Mouse (Mus musculus): ENCODE results near the gene Rpl10a. TPM values are rescaled to one million over a fixed set of nuclear protein-coding genes. Genes with fewer than 3 reads are reported as not detected.

Rpl10a gene
- polyA plus RNA-seq (2015; fragmentation: Nextera tagmentation; extraction: Ambion mirVana) = 543 and 653 TPM in 2 replicates

- Histone ChIP-seq H3K27ac (ENCODE audit: low read length) (peak within 1 kb of the TSS; percentile 97), H3K4me1 (ENCODE audit: insufficient read depth, low read length) (peaks cover 52% of the 10 kb centered on the region), H3K9ac (replicated peaks; ENCODE audit: low read length) (peak within 1 kb of the TSS; percentile 100), H3K27me3 (ENCODE audit: insufficient read depth, low read length) (no peaks in the 10 kb centered on the region), H3K4me2 (replicated peaks; ENCODE audit: low read depth, low read length) (peak within 1 kb of the TSS; percentile 98), H3K36me3 (ENCODE audit: insufficient read depth, low read length) (peaks cover 48% of the 10 kb centered on the region), H3K4me3 (ENCODE audit: low read length) (peak within 1 kb of the TSS; percentile 98), H3K9me3 (ENCODE audit: low read length) (no peaks in the 10 kb centered on the region)
- peak; percentile 84 for ATAC-seq (ENCODE audit: low FRiP score, low TSS enrichment)
- WGBS = under 1% methylated on average over 67 of the region's 67 CpGs
Observed at GRCm38 (mm10) chr17:28328366-28328928, at the start of gene Rpl10a. Gene Rpl10a, plus strand, starts transcription at chr17:28328471.

- H3K27ac ChIP-seq (ENCODE audit: low read length) = peak overlapping the region; percentile 73
- 0 out of 2 replicates have a peak overlapping the region, but pooled peaks have one; percentile 9 for H3K9ac ChIP-seq (replicated peaks; ENCODE audit: low read length)
- H3K36me3 ChIP-seq (ENCODE audit: insufficient read depth, low read length) = no peaks in the 10 kb centered on the region
- H3K9me3 ChIP-seq (ENCODE audit: low read length) = no peaks in the 10 kb centered on the region
- no peak overlapping the region for H3K4me3 ChIP-seq (ENCODE audit: low read length)
- WGBS = 23% methylated on average over 4 of the region's 4 CpGs
- no peak overlapping the region for H3K4me2 ChIP-seq (replicated peaks; ENCODE audit: low read depth, low read length)
- H3K27me3 ChIP-seq (ENCODE audit: insufficient read depth, low read length) = no peaks in the 10 kb centered on the region
- H3K4me1 ChIP-seq (ENCODE audit: insufficient read depth, low read length) = peaks cover 57% of the 10 kb centered on the region
- peak; percentile 40 for ATAC-seq (ENCODE audit: low FRiP score, low TSS enrichment)
Observed at GRCm38 (mm10) chr17:28279236-28279635, 49.0 kb upstream of the Rpl10a start.

- Histone ChIP-seq H3K4me3 (ENCODE audit: low read length) (no peak overlapping the region), H3K4me1 (ENCODE audit: insufficient read depth, low read length) (peaks cover 64% of the 10 kb centered on the region), H3K9ac (replicated peaks; ENCODE audit: low read length) (peak overlapping the region; percentile 23; the same call in 1 of the 2 replicates), H3K36me3 (ENCODE audit: insufficient read depth, low read length) (no peaks in the 10 kb centered on the region), H3K27me3 (ENCODE audit: insufficient read depth, low read length) (no peaks in the 10 kb centered on the region), H3K27ac (ENCODE audit: low read length) (peak overlapping the region; percentile 73), H3K9me3 (ENCODE audit: low read length) (no peaks in the 10 kb centered on the region), H3K4me2 (replicated peaks; ENCODE audit: low read depth, low read length) (no peak overlapping the region)
- peak; percentile 49; the same call in 1 of the 2 replicates for ATAC-seq (ENCODE audit: low FRiP score, low TSS enrichment)
- WGBS = 59% methylated on average over 15 of the region's 15 CpGs
Observed at GRCm38 (mm10) chr17:28279780-28280422, 48.4 kb upstream of the Rpl10a start.

GRCm38 (mm10) chr17:28280423-28280800 is 47.9 kb upstream of the Rpl10a start:
- 65% methylated on average over 7 of the region's 7 CpGs for WGBS

GRCm38 (mm10) chr17:28280831-28281377 is 47.4 kb upstream of the Rpl10a start:
- Histone ChIP-seq H3K4me1 (ENCODE audit: insufficient read depth, low read length) (peaks cover 74% of the 10 kb centered on the region), H3K27ac (ENCODE audit: low read length) (peak overlapping the region; percentile 26; the same call in 1 of the 2 replicates)
- 0 out of 2 replicates have a peak, but pooled peaks have one; percentile 34 for ATAC-seq (ENCODE audit: low FRiP score, low TSS enrichment)

More at GRCm38 (mm10) chr17:28280423-28280800, 47.9 kb upstream of the Rpl10a start:
- H3K27me3 ChIP-seq (ENCODE audit: insufficient read depth, low read length) = no peaks in the 10 kb centered on the region
- H3K27ac ChIP-seq (ENCODE audit: low read length) = peak overlapping the region; percentile 73; the same call in 1 of the 2 replicates
- no peaks in the 10 kb centered on the region for H3K9me3 ChIP-seq (ENCODE audit: low read length)
- no peak overlapping the region for H3K4me2 ChIP-seq (replicated peaks; ENCODE audit: low read depth, low read length)
- no peak overlapping the region for H3K4me3 ChIP-seq (ENCODE audit: low read length)
- H3K9ac ChIP-seq (replicated peaks; ENCODE audit: low read length) = peak overlapping the region; percentile 36; the same call in 1 of the 2 replicates
- peaks cover 69% of the 10 kb centered on the region for H3K4me1 ChIP-seq (ENCODE audit: insufficient read depth, low read length)
- H3K36me3 ChIP-seq (ENCODE audit: insufficient read depth, low read length) = no peaks in the 10 kb centered on the region
- ATAC-seq (ENCODE audit: low FRiP score, low TSS enrichment) = no peak

GRCm38 (mm10) chr17:28281866-28282441 is 46.3 kb upstream of the Rpl10a start:
- Histone ChIP-seq H3K4me3 (ENCODE audit: low read length) (no peak overlapping the region), H3K36me3 (ENCODE audit: insufficient read depth, low read length) (no peaks in the 10 kb centered on the region), H3K9ac (replicated peaks; ENCODE audit: low read length) (peak overlapping the region; percentile 31; the same call in 1 of the 2 replicates), H3K27me3 (ENCODE audit: insufficient read depth, low read length) (no peaks in the 10 kb centered on the region), H3K27ac (ENCODE audit: low read length) (no peak overlapping the region), H3K9me3 (ENCODE audit: low read length) (no peaks in the 10 kb centered on the region), H3K4me1 (ENCODE audit: insufficient read depth, low read length) (peaks cover 84% of the 10 kb centered on the region), H3K4me2 (replicated peaks; ENCODE audit: low read depth, low read length) (no peak overlapping the region)
- WGBS = 87% methylated on average over 7 of the region's 7 CpGs
- no peak for ATAC-seq (ENCODE audit: low FRiP score, low TSS enrichment)

More at GRCm38 (mm10) chr17:28280831-28281377, 47.4 kb upstream of the Rpl10a start:
- Histone ChIP-seq H3K9ac (replicated peaks; ENCODE audit: low read length) (peak overlapping the region; percentile 36), H3K4me3 (ENCODE audit: low read length) (no peak overlapping the region), H3K4me2 (replicated peaks; ENCODE audit: low read depth, low read length) (no peak overlapping the region), H3K9me3 (ENCODE audit: low read length) (no peaks in the 10 kb centered on the region), H3K27me3 (ENCODE audit: insufficient read depth, low read length) (no peaks in the 10 kb centered on the region), H3K36me3 (ENCODE audit: insufficient read depth, low read length) (no peaks in the 10 kb centered on the region)
- WGBS = 21% methylated on average over 5 of the region's 5 CpGs

- H3K4me3 ChIP-seq (ENCODE audit: low read length) = no peak overlapping the region
- no peaks in the 10 kb centered on the region for H3K36me3 ChIP-seq (ENCODE audit: insufficient read depth, low read length)
- H3K27me3 ChIP-seq (ENCODE audit: insufficient read depth, low read length) = no peaks in the 10 kb centered on the region
- H3K4me1 ChIP-seq (ENCODE audit: insufficient read depth, low read length) = peaks cover 87% of the 10 kb centered on the region
- no peaks in the 10 kb centered on the region for H3K9me3 ChIP-seq (ENCODE audit: low read length)
- ATAC-seq (ENCODE audit: low FRiP score, low TSS enrichment) = no peak
- H3K9ac ChIP-seq (replicated peaks; ENCODE audit: low read length) = no peak overlapping the region
- no peak overlapping the region for H3K4me2 ChIP-seq (replicated peaks; ENCODE audit: low read depth, low read length)
- no peak overlapping the region for H3K27ac ChIP-seq (ENCODE audit: low read length)
- 66% methylated on average over 10 of the region's 10 CpGs for WGBS
Observed at GRCm38 (mm10) chr17:28283199-28283598, 45.1 kb upstream of the Rpl10a start.

GRCm38 (mm10) chr17:28286133-28286532 is 42.1 kb upstream of the Rpl10a start:
- 56% methylated on average over 10 of the region's 10 CpGs for WGBS
- Histone ChIP-seq H3K4me2 (replicated peaks; ENCODE audit: low read depth, low read length) (no peak overlapping the region), H3K4me1 (ENCODE audit: insufficient read depth, low read length) (peaks cover 66% of the 10 kb centered on the region), H3K9me3 (ENCODE audit: low read length) (no peaks in the 10 kb centered on the region), H3K27me3 (ENCODE audit: insufficient read depth, low read length) (no peaks in the 10 kb centered on the region), H3K27ac (ENCODE audit: low read length) (0 out of 2 replicates have a peak overlapping the region, but pooled peaks have one; percentile 14), H3K9ac (replicated peaks; ENCODE audit: low read length) (peak overlapping the region; percentile 38; the same call in 1 of the 2 replicates), H3K4me3 (ENCODE audit: low read length) (no peak overlapping the region), H3K36me3 (ENCODE audit: insufficient read depth, low read length) (no peaks in the 10 kb centered on the region)
- ATAC-seq (ENCODE audit: low FRiP score, low TSS enrichment) = no peak

GRCm38 (mm10) chr17:28286964-28287363 is 41.3 kb upstream of the Rpl10a start:
- ATAC-seq (ENCODE audit: low FRiP score, low TSS enrichment) = peak; percentile 11
- H3K4me3 ChIP-seq (ENCODE audit: low read length) = no peak overlapping the region
- no peak overlapping the region for H3K4me2 ChIP-seq (replicated peaks; ENCODE audit: low read depth, low read length)
- no peaks in the 10 kb centered on the region for H3K27me3 ChIP-seq (ENCODE audit: insufficient read depth, low read length)
- peaks cover under 1% of the 10 kb centered on the region; the same call in 1 of the 2 replicates for H3K36me3 ChIP-seq (ENCODE audit: insufficient read depth, low read length)
- peaks cover 59% of the 10 kb centered on the region for H3K4me1 ChIP-seq (ENCODE audit: insufficient read depth, low read length)
- H3K9me3 ChIP-seq (ENCODE audit: low read length) = no peaks in the 10 kb centered on the region
- H3K27ac ChIP-seq (ENCODE audit: low read length) = peak overlapping the region; percentile 33; the same call in 1 of the 2 replicates
- H3K9ac ChIP-seq (replicated peaks; ENCODE audit: low read length) = no peak overlapping the region
- WGBS = 32% methylated on average over 5 of the region's 5 CpGs
